Mouse (Mus musculus) v-Abl transformed pro-B cells (cell line): ENCODE measurements around the gene Ap1s3.

Experiments used
- in situ Hi-C, 2 experiments: fragments of 400-800 bp; cut with MboI; formaldehyde crosslinking; loops; one replicate each; pipeline ENCODE4 v1.15.1; 2025; ENCODE audit not compliant: unreplicated experiment in 2 of 2

Ap1s3 gene

DNA sequence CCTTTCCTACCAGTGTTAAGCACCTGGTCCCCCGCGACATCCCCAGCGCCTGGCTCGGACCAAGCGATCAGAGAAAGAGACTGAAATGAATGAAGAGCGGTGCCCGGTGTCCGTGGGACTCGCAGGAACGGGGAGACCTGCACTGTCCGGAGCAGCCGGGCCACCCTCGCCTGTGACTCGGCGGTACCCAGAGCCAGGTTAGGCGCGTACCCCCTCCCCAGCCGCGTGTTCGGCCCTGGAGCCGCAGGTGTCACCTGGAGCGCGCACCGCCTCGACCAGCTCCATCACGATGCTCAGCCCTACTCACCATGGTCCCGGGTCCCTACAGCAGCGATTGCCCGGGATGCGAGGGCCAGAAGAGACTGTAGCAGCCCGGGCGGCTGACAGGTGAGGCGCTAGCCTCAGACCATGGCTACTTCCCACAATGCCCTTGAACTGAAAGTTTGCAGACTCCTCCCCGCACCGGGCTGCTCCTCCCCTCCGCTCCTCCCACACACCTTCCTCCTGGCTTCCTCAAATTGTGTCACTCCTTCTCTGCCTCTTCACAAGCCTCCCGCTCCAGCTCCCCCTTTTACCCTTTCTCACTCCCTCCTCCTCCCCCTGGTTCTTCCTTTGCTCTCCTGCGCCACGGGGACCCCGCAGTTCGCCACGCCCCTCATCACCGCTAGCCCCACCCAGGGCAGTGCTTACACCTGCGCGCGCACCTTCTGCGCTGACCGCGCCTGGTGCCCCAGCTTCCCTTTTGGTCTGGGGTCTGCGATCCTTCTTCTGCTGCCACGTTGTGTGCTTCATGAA lies at the start of gene Ap1s3:
Gene Ap1s3 (minus strand): TSS at position 430 of the 795 bp plus-strand sequence.
- in situ Hi-C loops, result no loop called here

DNA sequence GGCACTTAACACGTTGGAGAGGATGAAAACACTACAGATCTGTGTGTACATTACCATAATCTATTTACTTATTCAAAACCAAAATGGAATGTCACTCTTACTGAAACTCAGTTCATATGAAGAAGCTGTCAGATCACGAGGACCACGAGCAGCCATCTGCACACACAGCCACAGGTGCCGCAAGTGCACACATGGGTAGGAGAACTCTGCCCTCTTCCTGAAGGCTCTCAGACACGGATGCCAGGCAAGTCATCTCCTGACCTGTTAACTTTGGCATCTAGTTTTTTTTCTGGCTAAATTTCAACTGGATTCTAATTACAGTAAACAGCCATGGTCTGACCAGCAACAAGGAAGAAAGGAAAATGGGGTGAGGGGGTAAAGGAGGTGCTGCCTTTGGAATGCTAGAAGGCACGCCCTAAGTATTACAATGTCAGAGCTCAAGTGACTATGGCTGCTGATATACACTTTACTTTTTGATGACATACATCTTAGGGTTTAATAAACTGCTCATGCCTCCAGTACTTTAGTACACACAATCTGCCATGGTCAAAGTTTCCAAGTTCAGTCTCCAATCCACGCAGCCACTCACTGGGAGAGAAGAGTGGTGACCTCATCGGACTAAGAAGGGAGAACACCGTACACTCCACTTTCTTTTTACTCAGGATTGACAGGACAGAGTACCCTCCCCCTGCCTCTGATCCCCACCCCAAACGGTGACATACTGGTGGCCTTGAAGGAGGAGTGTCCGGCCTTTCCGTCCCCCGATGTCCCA lies 42.6 kb upstream of the Ap1s3 start:
- in situ Hi-C loops, result no loop called here

DNA sequence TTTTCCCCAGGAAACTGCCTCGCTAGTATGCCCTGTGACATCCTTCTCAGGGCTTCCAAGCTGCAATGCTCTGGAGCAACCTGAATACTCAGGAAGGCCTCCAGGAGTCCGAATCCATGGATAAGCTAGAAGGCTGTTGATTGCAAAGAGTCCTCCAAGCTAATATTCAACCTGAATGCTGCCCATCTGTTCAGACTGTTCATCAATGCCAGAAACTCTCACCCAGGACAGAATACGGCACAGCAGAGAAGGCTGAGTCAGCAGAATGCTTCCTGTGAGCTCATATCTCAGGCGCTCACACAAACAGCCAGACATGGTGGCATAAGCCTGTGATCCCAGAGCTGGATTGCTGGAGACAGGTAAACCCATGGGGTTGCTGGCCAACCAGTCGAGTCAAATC lies 41.3 kb upstream of the Ap1s3 start:
- in situ Hi-C loops, result no loop called here

DNA sequence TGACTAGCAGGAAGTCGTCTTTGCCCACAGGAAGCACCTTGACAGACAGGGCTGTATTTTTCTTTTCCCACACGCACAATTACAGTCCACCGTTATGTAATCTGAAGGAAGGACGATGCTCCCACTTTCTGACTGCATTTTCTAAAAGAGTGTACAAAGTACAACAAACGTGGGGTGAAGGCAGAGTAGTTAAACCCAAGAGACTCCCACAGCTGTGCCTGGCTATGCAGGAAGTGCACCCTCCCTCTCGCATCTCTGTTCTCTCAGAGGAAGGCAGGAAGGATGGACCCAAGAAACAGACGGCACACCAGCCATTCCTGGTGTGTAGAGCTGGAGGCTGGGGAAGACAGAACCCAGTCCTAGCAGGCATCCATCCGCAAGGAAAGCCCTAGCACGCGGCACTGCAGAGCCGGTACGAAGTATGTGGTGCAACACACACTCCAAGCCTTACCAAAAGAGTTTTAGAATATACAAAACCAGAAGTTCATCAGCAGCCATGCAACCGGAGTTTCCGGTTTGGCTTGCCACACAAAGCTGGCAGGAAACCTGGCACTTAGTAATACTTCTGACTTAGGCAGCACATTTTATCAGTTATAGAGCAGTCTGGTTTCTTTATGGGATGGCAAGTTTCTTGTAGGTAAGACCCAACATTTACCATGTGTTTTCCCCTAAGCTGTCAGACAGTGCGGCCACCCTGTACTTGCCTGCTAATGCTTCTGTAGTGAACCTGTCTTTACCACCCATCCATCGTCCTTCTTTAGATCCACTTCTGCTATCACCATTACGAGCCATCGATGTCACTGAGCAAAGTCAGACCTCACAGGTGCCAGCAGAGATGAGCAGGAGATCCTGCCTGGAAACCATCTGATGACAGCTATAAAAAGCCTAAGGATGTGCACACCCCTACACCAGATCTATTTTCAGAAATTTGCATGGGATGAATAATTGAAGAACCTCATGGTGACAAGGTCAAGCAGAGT lies 39.7 kb upstream of the Ap1s3 start:
- in situ Hi-C loops, result no loop called here

DNA sequence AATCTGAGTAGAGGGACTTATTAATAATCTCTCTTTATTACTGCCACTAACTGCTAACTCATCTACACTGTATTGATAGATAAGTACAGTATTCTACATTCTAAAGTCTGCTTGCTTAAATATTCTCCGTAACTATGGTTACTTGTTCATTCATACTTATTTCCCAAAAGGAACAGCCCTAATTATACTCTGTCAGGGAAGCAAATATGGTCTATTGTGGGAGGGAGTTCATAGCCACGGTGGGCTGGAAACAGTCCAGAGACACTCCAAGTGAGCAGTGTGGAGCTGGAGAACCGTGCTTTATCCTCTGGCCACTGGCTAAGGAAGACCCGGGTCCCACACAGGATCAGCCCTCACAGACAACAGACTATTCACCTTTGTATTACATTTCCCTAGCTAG lies 38.9 kb upstream of the Ap1s3 start:
- in situ Hi-C loops, result no loop called here

DNA sequence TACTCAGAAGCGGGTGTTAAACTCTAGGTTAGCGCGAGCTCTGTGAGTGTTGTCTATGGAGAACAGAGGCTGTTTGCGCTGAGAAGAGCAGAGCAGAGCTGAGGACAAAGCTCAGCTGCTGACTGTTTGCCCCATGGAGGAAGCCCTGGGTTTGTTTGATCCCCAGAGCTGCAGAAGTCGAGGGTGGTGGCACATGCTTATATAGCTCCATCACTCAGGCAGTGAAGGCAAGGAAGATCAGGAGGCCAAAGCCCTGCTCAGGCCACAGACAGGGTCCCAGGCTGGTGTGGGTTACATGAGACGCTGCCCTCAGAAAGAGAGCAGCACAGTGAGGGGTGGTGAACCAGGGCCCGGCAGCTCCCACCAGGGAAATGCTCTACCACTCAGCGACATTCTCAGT lies 38.4 kb upstream of the Ap1s3 start:
- in situ Hi-C loops, result no loop called here

DNA sequence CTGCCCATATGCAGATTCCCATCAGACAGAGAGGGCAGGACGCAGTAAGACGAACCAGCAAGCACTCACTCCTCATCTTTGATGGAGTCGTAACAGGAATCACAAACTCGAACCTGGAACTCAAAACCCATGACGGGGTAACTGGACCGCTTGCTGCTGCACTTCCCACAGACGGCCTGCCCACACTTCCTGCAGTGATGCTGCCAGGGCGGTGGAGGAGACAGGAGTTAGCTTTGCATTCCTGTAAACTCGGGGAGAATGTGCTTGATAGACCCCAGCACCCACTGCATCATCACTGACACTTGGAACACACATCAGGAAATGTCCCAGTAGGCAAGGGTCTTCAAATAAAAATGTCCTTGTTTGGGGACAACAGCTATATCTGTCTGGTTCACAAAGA lies 35.6 kb upstream of the Ap1s3 start:
- in situ Hi-C loops, result no loop called here

DNA sequence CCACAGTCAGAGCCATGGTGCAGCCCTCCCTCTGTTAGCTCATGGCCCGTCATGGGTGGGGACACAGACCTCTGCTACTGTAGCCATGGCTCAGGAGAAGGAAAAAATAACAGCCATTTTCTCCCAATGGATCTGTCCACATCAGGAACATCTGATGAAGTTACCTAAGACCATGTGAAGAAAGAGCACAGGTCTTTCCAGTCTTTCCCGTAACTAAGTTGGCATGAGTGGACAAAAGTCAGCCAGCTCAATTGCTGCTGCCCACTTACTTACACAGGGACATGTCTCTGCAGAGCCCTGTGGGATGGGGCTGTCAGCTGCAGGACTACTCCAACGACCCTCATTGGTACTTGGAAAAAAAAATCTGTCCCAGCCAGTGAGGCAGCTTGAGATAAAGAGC lies 34.9 kb upstream of the Ap1s3 start:
- in situ Hi-C loops, result no loop called here

DNA sequence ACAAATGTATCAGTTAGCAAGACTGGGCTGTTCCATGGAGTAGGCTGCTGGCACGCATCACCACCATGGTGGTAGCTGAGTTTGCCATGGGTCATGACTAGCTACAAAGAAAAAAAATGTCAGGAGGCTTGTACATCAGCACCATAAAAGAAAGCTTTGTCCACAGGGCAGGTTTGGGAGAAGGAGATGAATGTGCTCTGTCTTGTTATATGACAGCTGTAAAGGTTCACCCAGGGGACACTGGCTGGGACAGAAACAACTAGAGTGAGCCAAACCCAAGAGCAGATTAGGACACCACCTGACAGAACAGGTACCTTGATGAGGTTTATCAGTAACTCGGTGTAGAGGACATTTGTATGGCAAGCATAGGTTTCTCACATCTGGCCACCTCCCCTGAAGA lies 32.9 kb upstream of the Ap1s3 start:
- in situ Hi-C loops, result no loop called here

DNA sequence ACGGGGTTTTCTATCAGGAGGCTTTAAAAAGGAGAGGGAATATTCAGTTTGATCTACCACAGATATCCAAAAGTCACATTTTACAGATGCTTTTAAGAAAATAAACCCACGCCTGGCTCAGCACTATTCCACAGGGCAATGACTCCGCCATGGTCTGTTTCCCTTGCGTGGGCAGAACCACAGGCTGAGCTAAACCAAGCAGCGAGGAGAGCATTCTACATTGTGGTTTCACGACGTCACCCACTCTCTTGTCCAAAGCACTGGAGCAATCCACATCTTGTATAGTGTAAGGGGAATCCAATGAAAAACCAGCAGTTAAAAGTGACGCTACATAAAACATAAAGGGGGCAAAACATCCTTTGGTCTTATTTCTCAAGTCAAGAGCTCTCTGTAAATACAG lies 31.7 kb upstream of the Ap1s3 start:
- in situ Hi-C loops, result no loop called here

DNA sequence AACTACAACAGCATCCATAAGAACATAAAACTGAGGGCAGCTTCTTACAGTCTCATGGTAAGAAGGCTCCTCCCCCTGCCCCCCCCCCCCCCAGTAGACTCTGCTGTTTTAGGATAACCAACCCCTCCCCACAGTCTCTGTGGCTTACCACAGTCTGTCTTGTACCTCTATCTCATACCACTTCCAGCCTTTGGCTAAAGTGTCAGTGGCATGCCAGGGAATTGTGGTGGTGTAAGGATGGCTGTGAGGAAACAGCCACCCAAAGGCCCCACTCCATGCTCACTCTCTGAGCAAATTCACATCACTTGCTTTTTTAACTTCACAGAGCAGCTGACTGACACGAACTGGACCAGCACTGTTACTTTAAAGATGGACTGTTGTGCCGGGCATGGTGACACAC lies 26.7 kb upstream of the Ap1s3 start:
- in situ Hi-C loops, result loop anchor here (25.0 kb wide), 7 partner anchors 89 to 1736 kb away; partner anchors contain the start of genes Mrpl44 (in 1 of the 2) and Wdfy1 (in 1 of the 2)

DNA sequence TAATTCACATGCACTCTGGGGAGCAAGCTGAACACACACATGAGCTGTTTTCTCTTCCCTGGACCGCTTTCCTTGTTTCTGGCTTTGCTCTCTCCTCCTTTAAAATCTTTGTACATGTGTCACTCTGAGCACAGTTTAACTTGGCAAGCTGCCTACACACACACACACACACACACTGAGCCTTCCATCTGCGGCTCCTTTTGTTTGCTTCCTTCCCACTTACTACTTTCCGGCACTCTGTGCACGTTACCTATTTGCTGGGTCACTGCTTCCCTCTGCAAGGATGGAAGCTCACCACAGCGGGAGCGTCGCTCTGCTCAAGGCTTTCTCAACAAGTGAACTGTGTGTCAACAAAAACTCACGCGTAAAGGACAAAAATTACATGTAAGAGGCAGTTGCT lies 25.6 kb upstream of the Ap1s3 start:
- in situ Hi-C loops, result loop anchor here (25.0 kb wide), 7 partner anchors 90 to 1735 kb away; partner anchors contain the start of genes Mrpl44 (in 1 of the 2) and Wdfy1 (in 1 of the 2)

DNA sequence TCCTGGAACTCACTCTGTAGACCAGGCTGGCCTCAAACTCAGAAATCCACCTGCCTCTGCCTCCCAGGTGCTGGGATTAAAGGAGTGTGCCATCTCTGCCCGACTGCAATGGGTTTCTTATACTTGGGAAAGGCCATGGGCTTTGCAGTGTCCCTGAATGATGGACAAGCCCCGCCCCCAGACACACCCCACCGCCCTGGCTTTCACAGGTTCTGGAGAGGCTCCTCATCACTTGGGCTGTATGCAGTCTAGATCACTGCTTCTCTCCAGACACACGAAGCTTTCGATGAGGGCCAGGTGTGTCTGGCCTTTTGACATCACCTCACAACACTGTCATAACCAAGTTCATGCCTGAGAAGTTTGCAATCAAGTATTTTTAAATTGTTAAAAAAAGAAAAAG lies 25.2 kb upstream of the Ap1s3 start:
- in situ Hi-C loops, result loop anchor here (25.0 kb wide), 7 partner anchors 90 to 1735 kb away; partner anchors contain the start of genes Mrpl44 (in 1 of the 2) and Wdfy1 (in 1 of the 2)

DNA sequence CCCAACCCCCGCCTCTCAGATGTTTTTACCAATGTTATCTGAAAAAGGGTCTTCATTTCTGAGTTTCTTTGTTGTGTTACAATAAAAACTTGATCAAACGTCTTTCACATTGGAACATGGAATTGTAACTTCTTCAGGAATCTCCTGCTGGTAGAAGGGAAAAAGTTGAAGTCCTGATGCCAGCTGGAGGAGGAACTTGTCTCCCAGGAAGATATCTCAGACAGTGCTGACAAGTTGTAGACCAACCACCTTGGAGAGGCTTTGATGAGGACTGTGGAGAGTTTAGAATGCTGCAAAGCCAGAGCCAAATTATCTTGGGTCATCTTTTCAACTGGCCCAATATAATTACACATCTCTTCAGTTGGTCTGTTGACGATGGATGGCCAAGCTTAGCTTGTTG lies 20.7 kb upstream of the Ap1s3 start:
- in situ Hi-C loops, result loop anchor here (25.0 kb wide), 7 partner anchors 95 to 1730 kb away; partner anchors contain the start of genes Mrpl44 (in 1 of the 2) and Wdfy1 (in 1 of the 2)

DNA sequence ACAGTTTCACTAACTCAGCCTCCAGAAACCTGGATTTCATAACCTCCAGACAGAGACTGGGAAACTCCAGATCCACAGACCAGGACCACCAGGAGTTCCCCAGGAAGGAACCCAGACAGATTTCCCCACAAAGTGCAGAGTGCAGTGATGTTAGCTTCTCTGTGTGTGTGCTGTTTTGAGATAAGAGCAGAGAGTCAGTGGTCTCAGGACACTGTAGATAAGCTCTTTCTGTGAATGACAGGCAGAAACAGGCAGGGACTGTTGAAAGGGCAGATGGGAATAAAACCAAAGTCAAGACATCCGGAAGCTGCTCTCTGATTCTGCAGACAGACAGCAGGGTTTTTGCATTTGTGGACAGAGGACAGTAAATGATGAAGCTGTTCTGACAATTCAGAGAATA lies 15.5 kb upstream of the Ap1s3 start:
- in situ Hi-C loops, result loop anchor here (25.0 kb wide), 7 partner anchors 100 to 1725 kb away; partner anchors contain the start of genes Mrpl44 (in 1 of the 2) and Wdfy1 (in 1 of the 2)

DNA sequence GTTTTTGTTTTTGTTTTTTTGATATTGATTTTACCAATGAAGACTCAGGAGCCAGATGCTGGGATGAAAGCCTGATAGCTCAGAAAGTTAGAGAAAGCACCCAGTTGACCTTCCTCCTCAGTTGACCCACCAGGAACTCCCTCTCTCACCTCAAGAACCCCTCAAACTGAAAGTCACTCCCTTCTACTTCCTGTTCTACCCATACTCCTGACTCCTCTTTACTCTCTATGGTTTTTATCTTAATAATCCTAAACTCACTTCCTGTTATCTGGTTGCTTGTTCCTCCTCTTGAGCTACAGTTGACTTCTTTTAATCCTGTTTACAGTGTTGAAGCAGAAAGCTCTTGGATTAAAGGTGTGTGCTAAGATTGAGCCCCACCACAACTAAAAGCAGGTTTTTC lies 12.3 kb upstream of the Ap1s3 start:
- in situ Hi-C loops, result loop anchor here (25.0 kb wide), 7 partner anchors 103 to 1722 kb away; partner anchors contain the start of genes Mrpl44 (in 1 of the 2) and Wdfy1 (in 1 of the 2)

DNA sequence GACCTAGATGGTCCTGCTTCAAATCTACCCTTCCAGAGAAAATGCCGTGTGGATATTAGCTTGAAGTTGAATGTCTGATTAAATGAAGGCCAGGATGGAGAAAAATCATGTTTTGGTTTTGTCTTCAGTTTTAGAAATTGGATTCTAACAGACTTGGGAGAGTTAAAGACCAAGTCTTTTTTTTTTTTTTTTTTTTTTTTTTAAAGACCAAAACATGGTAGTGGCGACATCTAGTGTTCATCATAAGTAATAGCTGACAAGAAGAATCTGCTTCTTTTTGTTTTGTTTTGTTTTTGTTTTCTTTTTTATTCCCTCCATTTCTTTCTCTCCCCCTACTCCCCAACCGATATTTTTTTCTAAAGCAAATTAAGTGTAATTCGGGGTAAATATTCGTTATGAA lies 11.2 kb upstream of the Ap1s3 start:
- in situ Hi-C loops, result loop anchor here (25.0 kb wide), 7 partner anchors 104 to 1721 kb away; partner anchors contain the start of genes Mrpl44 (in 1 of the 2) and Wdfy1 (in 1 of the 2)

DNA sequence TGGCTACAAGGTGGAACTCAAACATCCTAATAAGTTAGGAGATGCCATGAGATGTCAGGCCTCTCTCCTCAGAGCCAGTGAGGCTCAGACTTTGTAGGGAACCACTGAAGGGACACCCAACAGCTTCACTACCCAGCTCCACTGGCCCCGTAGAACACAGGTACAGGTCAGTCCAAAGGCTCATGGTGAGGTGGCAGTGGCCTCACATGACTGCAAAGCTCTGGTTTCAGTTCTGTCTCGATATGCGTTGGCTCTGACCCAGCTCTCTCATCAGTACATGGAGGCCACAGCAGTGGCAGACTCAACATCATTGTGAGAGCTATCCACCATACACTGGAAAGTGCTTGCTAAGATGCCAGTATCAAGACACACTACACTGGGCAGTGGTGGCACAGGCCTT lies 9.0 kb upstream of the Ap1s3 start:
- in situ Hi-C loops, result loop anchor here (25.0 kb wide), 7 partner anchors 107 to 1718 kb away; partner anchors contain the start of genes Mrpl44 (in 1 of the 2) and Wdfy1 (in 1 of the 2)

DNA sequence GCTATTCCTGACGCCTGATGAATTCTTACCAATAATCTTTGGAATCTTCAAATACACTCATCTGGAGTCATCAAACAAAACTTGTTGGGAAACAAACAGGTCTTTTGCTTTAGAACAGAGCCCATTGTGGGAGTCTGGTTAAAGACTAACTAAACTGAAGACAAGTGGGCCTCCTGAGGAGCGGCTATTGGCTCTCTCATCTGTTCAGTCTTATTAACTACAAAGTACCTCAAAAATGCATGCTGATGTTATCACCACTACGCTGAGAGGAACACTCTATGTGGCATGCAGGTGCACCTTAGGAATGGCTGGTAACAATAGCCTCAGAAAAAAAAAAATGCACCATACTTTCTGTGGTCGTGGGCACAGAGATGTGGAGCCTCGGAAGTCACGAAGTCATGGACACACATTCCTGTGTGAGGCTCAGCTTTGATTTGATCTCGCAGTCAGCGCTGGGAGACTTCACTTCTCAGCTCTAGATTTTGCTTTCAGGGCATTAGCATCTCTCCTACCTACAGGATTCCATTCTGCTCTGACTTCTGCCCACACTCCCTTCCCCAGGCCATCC lies 6.4 kb upstream of the Ap1s3 start:
- in situ Hi-C loops, result loop anchor here (25.0 kb wide), 7 partner anchors 109 to 1716 kb away; partner anchors contain the start of genes Mrpl44 (in 1 of the 2) and Wdfy1 (in 1 of the 2)
